In the genomic region with DNA sequence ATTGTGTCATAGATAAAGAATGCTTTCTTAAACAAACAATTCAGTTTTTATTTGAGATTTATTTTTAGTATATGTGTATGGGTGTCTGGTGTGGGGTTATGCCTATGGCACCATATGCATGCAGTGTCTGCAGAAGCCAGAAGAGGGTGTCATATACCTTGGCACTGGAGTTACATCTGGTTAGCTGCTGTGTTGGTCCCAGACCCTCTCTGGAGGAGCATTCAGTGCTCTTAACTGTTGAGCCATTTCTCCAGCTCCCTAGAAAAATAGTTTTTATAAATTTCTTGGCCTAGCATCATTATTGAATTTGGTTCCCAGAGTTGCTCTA, we compare ENCODE assay signal across 17 mouse cellular contexts. TPM values are rescaled to one million over a fixed set of nuclear protein-coding genes. Genes with fewer than 3 reads are reported as not detected.
DNase-seq lines count a peak whose midpoint lies in the region; ATAC-seq and TF ChIP-seq lines count a peak whose summit lies in the region.
"Had no signal": no experiment of that assay in that cellular context is flagged by ENCODE, and none has a peak within 500 bp of the region (broad histone marks: within the 10 kb centered on the region; RNA-seq: fewer than 3 reads in every experiment).

No protein-coding gene starts in this region.

- no peak overlapping the region for H3K9ac ChIP-seq in heart, embryonic 11.5 days (ENCODE audit: low read depth, low read length)
- H3K9ac ChIP-seq in liver, embryonic 14.5 days (replicated peaks): no peak overlapping the region
- H3K9ac ChIP-seq: embryonic facial prominence, embryonic 12.5 days; hindbrain, embryonic 15.5 days; liver, embryonic 15.5 days; midbrain, embryonic 15.5 days had no signal

- CTCF ChIA-PET in Patski (lab: Charles Lee): interaction anchor here (0.8 kb wide), 1 partner anchor 70 kb away, joined by 3 read pairs; no protein-coding TSS in a partner anchor

- no peak for TF ChIP-seq EP300 in liver, embryonic 14.5 days (IDR thresholded peaks at IDR 0.05; ENCODE audit: low read depth)

- in situ Hi-C loops in Patski (cut with MboI; ENCODE audit: low pct_unique_long_range_greater_than_20kb): no loop called here

- H3K4me1 ChIP-seq in heart, embryonic 11.5 days (ENCODE audit: control insufficient read depth, insufficient read depth, low read length): peaks cover 8% of the 10 kb centered on the region; the same call in 1 of the 2 replicates
- peaks cover 0 to 4% of the 10 kb centered on the region in 2 experiments; a peak in 3 of 4 replicates for H3K4me1 ChIP-seq in liver, embryonic 14.5 days (replicated peaks; ENCODE audit: control insufficient read depth in 2 of 2, insufficient read depth in 2 of 2, low read length in 1 of 2)
- H3K4me1 ChIP-seq: hindbrain, embryonic 15.5 days; midbrain, embryonic 15.5 days had no signal

- H3K27me3 ChIP-seq in heart, embryonic 11.5 days (ENCODE audit: control insufficient read depth, insufficient read depth, low read length): no peaks in the 10 kb centered on the region
- H3K27me3 ChIP-seq in liver, embryonic 14.5 days (ENCODE audit: control insufficient read depth, insufficient read depth, low read length): no peaks in the 10 kb centered on the region
- no peaks in the 10 kb centered on the region for H3K27me3 ChIP-seq in Patski
- H3K27me3 ChIP-seq: embryonic facial prominence, embryonic 12.5 days; hindbrain, embryonic 15.5 days; liver, embryonic 15.5 days; midbrain, embryonic 15.5 days had no signal

- intact Hi-C loops in gastrocnemius, postnatal 36 days (cut with DNase I): no loop called here

- peak; percentile 41; the same call in 1 of the 2 replicates for TF ChIP-seq CTCF in liver, embryonic 14.5 days (IDR thresholded peaks at IDR 0.05; ENCODE audit: low read depth)
- TF ChIP-seq CTCF in Patski (IDR thresholded peaks at IDR 0.05): peak; percentile 41

- H3K27ac ChIP-seq in heart, embryonic 11.5 days (ENCODE audit: low read depth, low read length): no peak overlapping the region
- no peak overlapping the region for H3K27ac ChIP-seq in liver, embryonic 14.5 days
- H3K27ac ChIP-seq: embryonic facial prominence, embryonic 12.5 days; hindbrain, embryonic 15.5 days; liver, embryonic 15.5 days; macrophage; midbrain, embryonic 15.5 days had no signal

- no peaks in the 10 kb centered on the region for H3K36me3 ChIP-seq in heart, embryonic 11.5 days (ENCODE audit: control insufficient read depth, insufficient read depth, low read length)
- H3K36me3 ChIP-seq in liver, embryonic 14.5 days (replicated peaks; ENCODE audit: control insufficient read depth, insufficient read depth, low read depth): no peaks in the 10 kb centered on the region
- H3K36me3 ChIP-seq: midbrain, embryonic 15.5 days had no signal

- H3K9me3 ChIP-seq in heart, embryonic 11.5 days (replicated peaks; ENCODE audit: control insufficient read depth, low read length): no peaks in the 10 kb centered on the region
- H3K9me3 ChIP-seq in liver, embryonic 14.5 days (ENCODE audit: control insufficient read depth, low read length): no peaks in the 10 kb centered on the region
- H3K9me3 ChIP-seq: embryonic facial prominence, embryonic 12.5 days; hindbrain, embryonic 15.5 days; liver, embryonic 15.5 days; midbrain, embryonic 15.5 days had no signal

- DNase-seq in heart, adult 11 months: peak; percentile 53
- no peak for DNase-seq in liver, embryonic 14.5 days (ENCODE audit: low read depth in 3 of 3, low spot score in 3 of 3)
- DNase-seq in liver (no peak), Patski (ENCODE audit: low read depth, low spot score) (no peak)
- no peak for DNase-seq in gastrocnemius, postnatal 36 days
- no peak for DNase-seq in thymus, postnatal 0 days (ENCODE audit: low spot score)
- DNase-seq: adrenal gland, postnatal 36 days; cerebellum, postnatal 25 days; heart, postnatal 14 days; thymus, adult 18-20 months had no signal

- no peak for ATAC-seq in heart, embryonic 11.5 days (replicated peaks; ENCODE audit: insufficient number of reproducible peaks, low FRiP score, low TSS enrichment)
- ATAC-seq in liver, embryonic 14.5 days (ENCODE audit: insufficient read depth): no peak
- ATAC-seq in Patski: no peak
- peak; percentile 63 for ATAC-seq in megakaryocyte progenitor cell, adult 5-6 weeks (replicated peaks; ENCODE audit: poor library complexity)
- ATAC-seq: midbrain, embryonic 15.5 days had no signal

- no peak overlapping the region for H3K4me2 ChIP-seq in heart, embryonic 11.5 days
- no peak overlapping the region for H3K4me2 ChIP-seq in liver, embryonic 14.5 days (ENCODE audit: low read depth)
- H3K4me2 ChIP-seq: embryonic facial prominence, embryonic 12.5 days; hindbrain, embryonic 15.5 days; liver, embryonic 15.5 days; midbrain, embryonic 15.5 days had no signal

- POLR2A ChIA-PET in Patski (lab: Charles Lee): no interaction called here

- no peak overlapping the region for H3K4me3 ChIP-seq in heart, embryonic 11.5 days (ENCODE audit: low read depth, low read length)
- no peak overlapping the region for H3K4me3 ChIP-seq in liver, embryonic 14.5 days (ENCODE audit: insufficient read depth in 1 of 2, low read depth in 2 of 2, low read length in 2 of 2)
- H3K4me3 ChIP-seq: embryonic facial prominence, embryonic 12.5 days; hindbrain, embryonic 15.5 days; liver, embryonic 15.5 days; midbrain, embryonic 15.5 days had no signal

RNA-seq across cellular contexts. Expression of gene Ap1g1, which starts 29.7 kb away (rescaled TPM):
- polyA plus RNA-seq in heart, embryonic 11.5 days (2014; fragmentation: Nextera tagmentation; extraction: Ambion mirVana): 22.1 and 35.4 TPM in 2 replicates
- polyA plus RNA-seq in liver, embryonic 14.5 days (2012; rRNA removed): 12.5 and 13.8 TPM in 2 replicates
- polyA plus RNA-seq in liver, embryonic 14.5 days (2014; fragmentation: Nextera tagmentation; extraction: Ambion mirVana): 10.0 and 12.1 TPM in 2 replicates
- 104 TPM for polyA plus RNA-seq in Patski (2021)
- 87.8 and 95.1 TPM in 2 replicates for total RNA-seq in megakaryocyte progenitor cell, adult 5-6 weeks (2015)
- total RNA-seq in megakaryocyte progenitor cell, adult 5-6 weeks (2017): 61.5 and 67.1 TPM in 2 replicates
- total RNA-seq in gastrocnemius, postnatal 36 days (2021): 10 to 100 TPM; 26.7 to 31.0 TPM
- 26.3 and 28.2 TPM in 2 replicates for polyA plus RNA-seq in thymus, postnatal 0 days (2015; fragmentation: Nextera tagmentation; extraction: Ambion mirVana)
